Mouse (Mus musculus) gastrocnemius, postnatal 25 days (tissue): ENCODE measurements at regions not wholly inside any gene's neighbourhood (a gene's known extent, or its start where the extent isn't known, plus 50 kb on each side); places are given as distances from the start of the nearest gene placed in this dataset.
A peak's percentile ranks its signal among the peaks of the same experiment; 100 is the strongest.

Experiments used
- DNase-seq: peaks from one replicate; pipeline ENCODE4 v3.0.0; 2022

DNA sequence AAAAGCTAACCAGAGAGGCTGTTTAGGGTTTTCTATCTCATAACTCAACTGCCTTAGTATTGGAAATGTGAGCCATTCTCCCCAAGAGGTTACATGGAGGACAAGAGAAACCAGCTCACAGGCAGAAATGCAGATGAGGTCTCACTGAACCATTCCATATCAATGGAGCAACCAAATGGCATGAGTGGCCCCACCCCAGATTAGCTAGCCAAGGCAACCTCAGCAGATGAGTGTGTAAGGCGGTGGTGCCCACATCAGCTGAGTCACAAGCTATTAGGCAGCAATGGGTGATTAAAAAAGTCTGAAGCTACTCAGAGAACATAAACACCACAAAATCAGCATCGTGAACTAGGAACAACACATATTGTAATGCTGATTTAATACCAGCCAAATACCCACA is 133.2 kb downstream of the Lpin1 start:
- DNase-seq, result no peak

DNA sequence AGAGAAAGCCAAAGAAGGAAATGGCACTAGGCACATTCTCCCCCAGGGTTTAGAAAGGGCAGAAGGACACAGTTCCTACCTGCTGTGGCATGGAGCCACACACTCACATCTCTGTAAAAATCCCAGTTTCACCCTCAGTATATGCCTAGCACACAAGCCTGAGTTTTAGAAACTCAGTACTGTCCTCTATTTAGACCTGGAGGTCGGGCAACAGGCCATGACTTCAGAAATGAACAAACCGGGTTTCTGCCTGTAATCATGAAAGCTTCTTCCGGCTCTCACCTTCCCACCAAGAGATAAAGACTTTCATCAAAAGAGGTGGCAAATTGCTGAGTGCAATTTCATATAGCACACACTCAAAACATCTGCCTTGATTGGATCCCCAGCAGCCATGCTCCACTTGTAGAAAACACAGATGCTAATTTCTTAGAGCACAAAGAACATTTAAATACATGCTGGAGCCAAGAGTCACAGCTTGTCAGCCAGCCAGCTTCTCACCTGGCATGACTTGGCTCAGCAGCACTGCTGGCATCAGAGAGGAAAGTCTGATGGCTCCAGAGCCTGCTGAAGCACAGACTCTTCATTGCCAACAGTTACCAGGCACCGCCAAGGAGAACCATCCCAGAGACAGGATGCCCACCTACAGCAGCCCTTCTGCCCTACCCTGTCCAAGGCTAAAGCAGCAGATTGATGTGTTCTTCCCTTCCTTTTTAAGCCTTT is 136.2 kb downstream of the Lpin1 start:
- no peak for DNase-seq

DNA sequence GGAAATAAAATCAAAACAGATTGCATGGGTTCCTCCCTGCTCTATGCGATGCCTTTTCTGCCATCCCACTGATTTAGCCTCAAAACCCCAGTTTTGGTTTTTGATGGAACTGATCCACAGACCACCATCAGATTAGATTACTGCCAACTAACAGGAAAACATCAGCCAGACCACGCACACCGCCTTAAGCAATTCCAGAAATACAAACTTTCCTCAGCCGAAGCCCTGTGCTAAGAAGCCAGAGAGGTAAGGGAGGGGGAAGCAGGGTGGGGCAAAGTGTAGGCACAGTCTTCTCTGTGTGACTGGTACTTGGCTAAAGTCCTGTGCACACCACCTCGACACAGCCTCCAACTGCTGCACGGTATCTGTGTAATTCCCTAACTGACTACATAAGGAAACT is 153.3 kb downstream of the Lpin1 start:
- no peak for DNase-seq

GRCm38 (mm10) chr12:16450771-16451435 is 159.9 kb downstream of the Lpin1 start:
- no peak for DNase-seq

DNA sequence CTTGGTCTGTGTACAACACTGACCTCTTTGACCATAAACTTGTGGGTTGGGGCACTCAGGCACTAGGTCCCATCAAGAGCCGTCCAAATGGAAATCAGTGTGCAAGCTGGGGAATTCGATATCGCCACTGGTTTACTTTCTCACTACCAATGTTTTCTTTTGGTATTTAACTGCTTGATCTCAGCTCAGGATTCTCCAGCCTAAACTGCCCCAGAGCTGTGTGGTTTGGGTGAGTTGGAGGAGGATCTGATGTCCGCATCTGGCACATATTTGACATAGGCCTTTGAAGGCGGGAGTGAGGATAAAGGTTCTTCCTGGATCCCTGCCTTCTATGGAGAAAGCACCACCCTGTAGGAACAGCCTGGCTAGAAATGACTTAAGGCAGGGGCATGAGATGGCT is 172.0 kb downstream of the Lpin1 start:
- no peak for DNase-seq

- no peak for DNase-seq
These were observed 173.8 kb downstream of the Lpin1 start for GRCm38 (mm10) chr12:16436961-16437360.

GRCm38 (mm10) chr12:16436255-16436654 is 174.5 kb downstream of the Lpin1 start:
- no peak for DNase-seq

DNA sequence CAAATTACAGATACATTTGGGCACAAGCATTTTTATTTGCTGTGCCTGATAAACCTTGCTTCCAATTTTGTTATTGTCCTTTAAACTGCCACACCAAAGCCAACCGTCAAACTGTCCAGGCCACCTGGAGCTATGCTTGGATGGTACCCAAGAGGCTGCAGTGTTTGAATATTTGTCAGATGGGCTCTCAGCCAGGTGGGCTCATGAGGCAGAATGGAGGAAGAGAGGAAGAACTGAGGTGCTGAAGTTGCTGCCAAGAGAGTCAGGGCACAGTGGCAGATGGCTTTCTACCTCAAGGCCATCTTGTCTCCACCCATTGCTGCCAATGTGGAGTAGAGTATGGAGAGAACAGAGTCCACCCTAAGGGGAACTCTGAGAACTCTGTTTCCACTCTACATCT is 176.0 kb downstream of the Lpin1 start:
- no peak for DNase-seq

GRCm38 (mm10) chr12:16434225-16434624 is 176.5 kb downstream of the Lpin1 start:
- no peak for DNase-seq

DNA sequence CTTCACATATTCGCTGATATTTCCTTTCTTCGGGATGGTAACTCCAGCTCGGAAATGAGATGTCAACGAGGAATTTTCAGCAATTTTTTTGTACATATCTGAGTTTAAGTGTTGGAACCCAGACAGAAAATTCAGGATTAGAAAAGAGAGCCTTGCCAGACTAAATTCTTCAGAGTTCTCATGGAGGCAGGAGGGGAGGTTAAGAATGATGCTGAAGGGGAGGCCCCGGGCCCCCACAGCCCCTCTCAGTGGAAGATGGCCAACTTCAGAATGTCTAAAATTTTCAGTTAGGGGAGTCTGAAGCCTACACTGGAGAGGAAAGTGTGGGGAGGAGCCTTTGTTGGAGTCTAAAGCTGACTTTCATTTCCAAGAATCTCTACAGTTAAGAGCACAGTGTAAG is 184.8 kb downstream of the Lpin1 start:
- DNase-seq, result no peak

DNA sequence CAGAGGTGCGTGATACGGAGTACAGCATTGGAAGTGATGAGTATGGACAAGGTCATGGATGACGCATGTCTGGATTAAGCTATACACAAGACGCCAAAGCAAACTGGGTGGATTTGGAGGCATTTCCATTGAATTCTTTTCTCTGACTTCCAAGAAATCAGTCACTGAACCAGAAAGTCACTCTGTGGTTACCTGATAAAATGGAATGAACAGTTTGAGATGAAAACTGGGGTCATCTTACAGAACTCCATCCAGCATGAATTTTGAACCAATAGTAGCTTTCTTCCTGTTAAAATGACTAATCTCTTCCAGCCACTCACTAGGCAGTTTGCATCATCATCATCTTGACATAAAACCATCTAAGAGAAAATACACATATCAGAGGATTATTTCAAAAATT is 186.2 kb downstream of the Lpin1 start:
- no peak for DNase-seq

DNA sequence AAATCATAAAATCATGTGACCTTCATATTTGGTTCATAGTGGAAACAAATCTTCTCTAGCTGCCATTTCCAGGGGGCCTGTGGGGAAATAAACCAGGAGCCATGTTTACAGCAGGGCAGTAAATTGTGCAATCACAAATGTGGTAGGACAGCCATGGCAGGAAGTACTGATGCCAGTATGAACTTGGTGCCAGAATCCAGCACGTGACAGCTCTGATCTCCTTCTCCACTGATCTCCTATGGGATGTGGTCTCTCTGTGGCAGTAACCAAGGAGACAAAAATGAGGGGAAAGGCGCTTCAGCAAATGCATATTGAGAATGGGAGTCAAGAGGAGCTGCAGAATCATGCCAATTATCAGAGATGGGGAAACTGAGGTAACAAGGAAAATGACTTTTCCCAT is 215.0 kb downstream of the Lpin1 start:
- no peak for DNase-seq

DNA sequence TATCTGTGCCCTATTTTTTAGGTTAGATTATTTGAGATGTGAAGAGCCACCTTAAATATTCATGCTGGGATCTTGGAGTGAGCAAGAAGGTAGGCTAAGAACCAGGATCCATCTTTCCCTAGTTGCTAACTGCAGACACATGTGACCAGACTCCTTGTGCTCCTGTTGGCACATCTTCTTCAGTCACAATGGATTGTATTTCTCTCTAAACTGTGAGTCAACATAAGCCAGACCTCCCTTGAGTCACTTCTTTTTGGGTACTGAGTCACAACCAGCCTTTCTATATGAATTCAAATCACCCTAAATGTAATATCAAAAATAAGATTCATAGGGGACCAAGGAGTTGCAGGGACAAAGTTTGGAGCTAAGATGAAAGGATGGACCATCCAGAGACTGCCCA is 217.9 kb downstream of the Lpin1 start:
- no peak for DNase-seq

- DNase-seq, result no peak
These were observed 219.0 kb downstream of the Lpin1 start for GRCm38 (mm10) chr12:16391630-16392269.

- DNase-seq, result no peak
These were observed 219.6 kb downstream of the Lpin1 start for GRCm38 (mm10) chr12:16391163-16391562.

DNA sequence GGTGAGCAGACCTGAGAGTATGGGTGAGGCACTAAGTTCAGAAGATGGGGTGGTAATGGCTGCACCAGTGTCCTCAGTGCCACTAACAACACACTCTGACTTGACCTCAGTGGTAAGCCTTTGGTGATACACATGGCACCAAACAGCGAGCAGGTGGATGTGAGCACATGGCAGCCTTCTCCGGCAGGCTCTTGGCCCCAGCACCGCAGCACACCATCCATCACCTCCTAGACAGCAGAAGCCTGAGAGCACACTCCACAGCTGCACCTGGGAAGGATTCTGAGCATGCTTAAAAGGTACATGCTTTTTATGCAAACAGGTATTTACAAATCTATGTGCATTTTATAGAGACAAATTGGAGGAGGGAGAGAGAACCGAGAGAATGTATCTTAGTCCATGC is 223.7 kb downstream of the Lpin1 start:
- DNase-seq, result no peak

GRCm38 (mm10) chr12:16384396-16384795 is 226.4 kb downstream of the Lpin1 start:
- no peak for DNase-seq

- no peak for DNase-seq
These were observed 227.2 kb downstream of the Lpin1 start for GRCm38 (mm10) chr12:16383499-16383935.

GRCm38 (mm10) chr12:16382417-16382988 is 228.3 kb downstream of the Lpin1 start:
- no peak for DNase-seq

DNA sequence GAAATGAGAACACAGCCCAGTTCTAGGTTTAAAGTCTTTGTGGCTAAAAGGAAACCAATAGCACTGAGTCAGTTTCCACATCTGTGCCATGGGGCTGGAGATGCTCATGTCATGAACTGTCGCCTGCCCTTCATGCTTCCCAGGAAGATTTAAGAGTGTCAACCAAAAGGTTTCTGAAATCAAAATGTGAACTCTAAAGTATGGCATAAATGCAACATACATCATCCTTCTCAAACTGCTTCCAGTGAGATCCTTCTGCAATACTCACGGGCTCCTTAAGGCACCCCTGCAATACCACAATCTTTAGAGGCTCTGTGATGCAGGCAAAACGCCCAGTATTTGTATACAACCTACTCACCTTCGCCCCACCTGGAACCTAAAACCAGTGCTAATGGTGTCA is 229.7 kb downstream of the Lpin1 start:
- no peak for DNase-seq

DNA sequence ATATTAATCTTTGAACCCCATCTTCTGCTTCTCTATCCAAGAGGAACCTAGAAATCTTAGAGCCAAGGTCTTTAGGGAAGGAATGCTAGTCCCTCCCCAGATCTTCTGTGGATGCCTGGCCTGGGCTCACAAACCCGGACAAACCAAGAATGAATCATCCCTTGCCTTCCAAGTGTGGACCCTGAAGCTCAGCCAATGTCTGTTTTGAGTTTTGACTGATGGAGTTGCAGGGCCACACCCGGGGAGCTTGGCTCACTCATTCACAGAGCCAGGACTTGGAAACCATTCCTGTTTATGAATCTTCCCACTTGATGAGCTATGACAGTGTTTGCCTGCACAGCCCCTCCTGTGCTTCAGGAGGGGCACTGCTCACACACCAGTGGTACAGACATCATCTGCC is 230.4 kb downstream of the Lpin1 start:
- DNase-seq, result peak; percentile 46

DNA sequence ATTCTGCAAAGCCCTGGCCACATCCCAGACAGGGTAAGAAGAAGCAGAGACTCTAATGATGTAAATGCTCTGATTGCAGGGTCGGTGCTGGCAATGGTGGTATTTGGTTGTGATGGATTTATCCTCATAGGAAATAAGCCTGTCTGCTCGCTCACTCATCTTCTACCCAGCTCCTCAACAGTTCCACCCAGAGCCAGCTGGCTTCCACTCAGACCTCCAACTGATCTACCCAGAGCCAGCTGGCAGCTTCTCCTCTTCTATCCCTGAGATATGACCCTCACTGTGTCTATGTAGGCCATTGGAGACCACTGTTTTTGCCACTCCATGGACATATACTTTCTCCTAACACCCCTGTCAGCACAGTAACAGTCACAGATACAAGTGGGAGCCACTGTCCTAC is 231.4 kb downstream of the Lpin1 start:
- DNase-seq, result no peak

- DNase-seq, result no peak
These were observed 232.3 kb downstream of the Lpin1 start for GRCm38 (mm10) chr12:16378501-16378900.
